In the genomic region with DNA sequence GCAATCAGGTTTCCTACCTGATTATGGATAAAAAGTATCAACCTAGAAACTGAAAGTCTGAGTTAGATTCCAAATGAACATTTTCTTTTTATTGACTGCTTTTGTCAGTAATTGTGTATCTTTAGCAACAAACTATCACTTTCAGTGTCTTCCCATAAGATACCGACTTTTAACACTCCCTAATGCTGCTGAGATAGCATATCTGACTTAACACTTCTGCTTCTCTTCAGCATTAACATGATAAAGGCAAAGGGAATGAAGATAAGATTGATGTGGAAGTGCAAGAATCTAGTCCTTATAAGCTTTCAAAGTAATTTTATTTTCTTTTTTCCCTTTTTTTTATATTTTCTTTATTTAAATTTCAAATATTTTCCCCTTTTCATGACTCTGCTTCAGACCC, we compare ENCODE assay signal across 26 mouse cellular contexts.
DNase-seq lines count a peak whose midpoint lies in the region; ATAC-seq and TF ChIP-seq lines count a peak whose summit lies in the region.
"Had no signal": no experiment of that assay in that cellular context is flagged by ENCODE, and none has a peak within 500 bp of the region (broad histone marks: within the 10 kb centered on the region; RNA-seq: fewer than 3 reads in every experiment).

No protein-coding gene starts in this region.

- H3K9me3 ChIP-seq in liver, embryonic 14.5 days (ENCODE audit: control insufficient read depth, low read length) = no peaks in the 10 kb centered on the region
- no peaks in the 10 kb centered on the region for H3K9me3 ChIP-seq in liver, embryonic 11.5 days (ENCODE audit: control insufficient read depth, low read length)
- H3K9me3 ChIP-seq: embryonic facial prominence, embryonic 13.5 days; embryonic facial prominence, embryonic 15.5 days; forebrain, embryonic 10.5 days; forebrain, embryonic 12.5 days had no signal

- no peak for TF ChIP-seq CTCF in liver, embryonic 14.5 days (IDR thresholded peaks at IDR 0.05; ENCODE audit: low read depth)
- TF ChIP-seq CTCF in layer of hippocampus, adult 2 months (conservative IDR thresholded peaks at IDR 0.05) = no peak

- H3K27ac ChIP-seq in liver, embryonic 14.5 days = no peak overlapping the region
- H3K27ac ChIP-seq in liver, embryonic 11.5 days (ENCODE audit: low read depth, low read length) = no peak overlapping the region
- H3K27ac ChIP-seq in layer of hippocampus, adult 2 months = no peak overlapping the region
- H3K27ac ChIP-seq: embryonic facial prominence, embryonic 13.5 days; embryonic facial prominence, embryonic 15.5 days; forebrain, embryonic 10.5 days; forebrain, embryonic 12.5 days had no signal

- 12% methylated on average over 1 of the region's 1 CpGs for WGBS in liver, embryonic 14.5 days (ENCODE audit: insufficient replicate concordance)
- 6% methylated on average over 1 of the region's 1 CpGs for whole genome bisulfite sequencing in liver, embryonic 11.5 days

- H3K4me2 ChIP-seq in liver, embryonic 14.5 days (ENCODE audit: low read depth) = no peak overlapping the region
- H3K4me2 ChIP-seq in liver, embryonic 11.5 days = no peak overlapping the region
- H3K4me2 ChIP-seq: embryonic facial prominence, embryonic 13.5 days; embryonic facial prominence, embryonic 15.5 days; forebrain, embryonic 12.5 days had no signal

- no peak for ATAC-seq in liver, embryonic 14.5 days (ENCODE audit: insufficient read depth)
- ATAC-seq in liver, embryonic 11.5 days (replicated peaks; ENCODE audit: low FRiP score) = no peak
- ATAC-seq: activated CD4-positive, CD25-positive, alpha-beta regulatory T cell, adult 4 months; CD4-positive, CD25-positive, alpha-beta regulatory T cell, adult 4 months; forebrain, embryonic 14.5 days; forebrain, embryonic 16.5 days; Patski had no signal

- 0 out of 4 replicates have a peak, but pooled peaks cover 0 to 4% of the 10 kb centered on the region in 2 experiments for H3K4me1 ChIP-seq in liver, embryonic 14.5 days (replicated peaks; ENCODE audit: control insufficient read depth in 2 of 2, insufficient read depth in 2 of 2, low read length in 1 of 2)
- H3K4me1 ChIP-seq in liver, embryonic 11.5 days (replicated peaks; ENCODE audit: control insufficient read depth, insufficient read depth, low read length) = no peaks in the 10 kb centered on the region
- H3K4me1 ChIP-seq: embryonic facial prominence, embryonic 13.5 days; embryonic facial prominence, embryonic 15.5 days; forebrain, embryonic 10.5 days; forebrain, embryonic 12.5 days had no signal

- no peak overlapping the region for H3K4me3 ChIP-seq in liver, embryonic 14.5 days (ENCODE audit: insufficient read depth in 1 of 2, low read depth in 2 of 2, low read length in 2 of 2)
- H3K4me3 ChIP-seq in liver, embryonic 11.5 days (ENCODE audit: low read depth, low read length) = no peak overlapping the region
- H3K4me3 ChIP-seq in layer of hippocampus, adult 2 months = no peak overlapping the region
- H3K4me3 ChIP-seq: embryonic facial prominence, embryonic 13.5 days; embryonic facial prominence, embryonic 15.5 days; erythroblast, embryonic 14.5 days; forebrain, embryonic 10.5 days; forebrain, embryonic 12.5 days had no signal

- H3K27me3 ChIP-seq in liver, embryonic 14.5 days (ENCODE audit: control insufficient read depth, insufficient read depth, low read length) = no peaks in the 10 kb centered on the region
- no peaks in the 10 kb centered on the region for H3K27me3 ChIP-seq in liver, embryonic 11.5 days (replicated peaks; ENCODE audit: control insufficient read depth, insufficient read depth, low read length)
- H3K27me3 ChIP-seq: CH12.LX; embryonic facial prominence, embryonic 13.5 days; embryonic facial prominence, embryonic 15.5 days; forebrain, embryonic 12.5 days; Patski had no signal

- DNase-seq in liver, embryonic 14.5 days (ENCODE audit: low read depth in 3 of 3, low spot score in 3 of 3) = no peak
- DNase-seq in liver, embryonic 11.5 days (ENCODE audit: low spot score) = no peak
- peak; percentile 8 for DNase-seq in c-Kit-positive CD71-positive TER-119-negative erythroid progenitor cells, embryonic 14.5 days (ENCODE audit: low read depth)
- DNase-seq in layer of hippocampus, adult 2 months (ENCODE audit: low spot score in 2 of 2) = no peak
- DNase-seq in thymus, postnatal 36 days = no peak
- DNase-seq: adrenal gland, postnatal 10 days; adrenal gland, postnatal 36 days; B cell, adult 2 months; cerebellum, adult 11 months; cerebellum, adult 18-20 months; cerebellum, adult 8-10 months; cerebellum, adult 9-11 months; cerebellum, postnatal 14 days; cerebellum, postnatal 36 days; embryo, embryonic 11 days had no signal

- no peak overlapping the region for H3K9ac ChIP-seq in liver, embryonic 14.5 days (replicated peaks)
- H3K9ac ChIP-seq in liver, embryonic 11.5 days (ENCODE audit: low read depth, low read length) = no peak overlapping the region
- H3K9ac ChIP-seq: embryonic facial prominence, embryonic 13.5 days; embryonic facial prominence, embryonic 15.5 days; forebrain, embryonic 12.5 days had no signal

- no peaks in the 10 kb centered on the region for H3K36me3 ChIP-seq in liver, embryonic 14.5 days (replicated peaks; ENCODE audit: control insufficient read depth, insufficient read depth, low read depth)
- no peaks in the 10 kb centered on the region for H3K36me3 ChIP-seq in liver, embryonic 11.5 days (ENCODE audit: control insufficient read depth, insufficient read depth, low read length)
- H3K36me3 ChIP-seq: embryonic facial prominence, embryonic 13.5 days; embryonic facial prominence, embryonic 15.5 days; forebrain, embryonic 10.5 days; forebrain, embryonic 12.5 days had no signal

- TF ChIP-seq EP300 in liver, embryonic 14.5 days (IDR thresholded peaks at IDR 0.05; ENCODE audit: low read depth) = peak; percentile 24; the same call in 1 of the 2 replicates
